Comparison of ENCODE assay signal across 21 mouse cellular contexts in genomic region chr11:68963405-68963804, GRCm38 (mm10). TPM values are rescaled to one million over a fixed set of nuclear protein-coding genes. Genes with fewer than 3 reads are reported as not detected.
A peak's percentile ranks its signal among the peaks of the same experiment; 100 is the strongest.
DNase-seq lines count a peak whose midpoint lies in the region; ATAC-seq and TF ChIP-seq lines count a peak whose summit lies in the region.
"Had no signal": no experiment of that assay in that cellular context is flagged by ENCODE, and none has a peak within 500 bp of the region (broad histone marks: within the 10 kb centered on the region; RNA-seq: fewer than 3 reads in every experiment).

No protein-coding gene starts in this region.

- no peak for DNase-seq in liver, adult 2 months (ENCODE audit: extremely low read depth, low read depth, low spot score)
- DNase-seq: adrenal gland, adult 2 months; adrenal gland, adult 8-10 months; adrenal gland, postnatal 10 days; adrenal gland, postnatal 14 days; adrenal gland, postnatal 25 days; adrenal gland, postnatal 36 days; B cell, adult 2 months; cerebellum, adult 11 months; cerebellum, adult 11-12 months; cerebellum, adult 18-20 months; cerebellum, adult 2 months had no signal

- no peaks in the 10 kb centered on the region for H3K27me3 ChIP-seq in liver, adult 2 months (ENCODE audit: control insufficient read depth, insufficient read depth, low read length)
- H3K27me3 ChIP-seq in liver, embryonic 12.5 days (replicated peaks) = peaks cover 8% of the 10 kb centered on the region

- TF ChIP-seq POLR2A in liver, adult 2 months (IDR thresholded peaks at IDR 0.05; ENCODE audit: extremely low read depth, insufficient read depth, low read length) = no peak

- ATAC-seq in liver, embryonic 12.5 days = no peak
- ATAC-seq: activated CD4-positive, CD25-positive, alpha-beta regulatory T cell, adult 4 months; CD4-positive, CD25-positive, alpha-beta regulatory T cell, adult 4 months; Patski had no signal

- no peaks in the 10 kb centered on the region for H3K9me3 ChIP-seq in liver, embryonic 12.5 days (replicated peaks)
- H3K9me3 ChIP-seq: G1E had no signal

- H3K79me2 ChIP-seq in liver, adult 2 months (ENCODE audit: control insufficient read depth, insufficient read depth, low read length) = no peaks in the 10 kb centered on the region

- peaks cover 2% of the 10 kb centered on the region; the same call in 1 of the 2 replicates for H3K4me1 ChIP-seq in liver, adult 2 months (ENCODE audit: control insufficient read depth, insufficient read depth, low read length)
- peaks cover 26% of the 10 kb centered on the region for H3K4me1 ChIP-seq in liver, embryonic 12.5 days

- no peak for TF ChIP-seq CTCF in liver, adult 2 months (IDR thresholded peaks at IDR 0.05; ENCODE audit: low read depth, low read length)

- no peak overlapping the region for H3K9ac ChIP-seq in liver, adult 2 months (ENCODE audit: low read depth, low read length)
- no peak overlapping the region for H3K9ac ChIP-seq in liver, embryonic 12.5 days

- H3K27ac ChIP-seq in liver, adult 2 months (replicated peaks; ENCODE audit: insufficient read depth, low read depth, low read length) = peak overlapping the region; percentile 7; the same call in 1 of the 2 replicates
- no peak overlapping the region for H3K27ac ChIP-seq in liver, embryonic 12.5 days

- H3K36me3 ChIP-seq in liver, adult 2 months (ENCODE audit: control insufficient read depth, insufficient read depth, low read length) = no peaks in the 10 kb centered on the region
- H3K36me3 ChIP-seq in liver, embryonic 12.5 days = no peaks in the 10 kb centered on the region
- H3K36me3 ChIP-seq: G1E had no signal

- no peak overlapping the region for H3K4me3 ChIP-seq in liver, adult 2 months (ENCODE audit: insufficient read depth, low read depth, low read length)
- H3K4me3 ChIP-seq in liver, embryonic 12.5 days = no peak overlapping the region

- WGBS in liver, adult 2 months = 84% methylated on average over 2 of the region's 2 CpGs
- 43% methylated on average over 2 of the region's 2 CpGs for WGBS in liver, embryonic 12.5 days (ENCODE audit: insufficient replicate concordance)

- H3K4me2 ChIP-seq in liver, embryonic 12.5 days = no peak overlapping the region

RNA-seq across cellular contexts. Expression of gene Slc25a35, which starts 4.5 kb away (rescaled TPM):
- total RNA-seq in liver, adult 2 months (2014; rRNA removed) = 0.28 and 0.81 TPM in 2 replicates
- polyA plus RNA-seq in liver, adult 2 months (2012; rRNA removed) = 2.4 and 2.5 TPM in 2 replicates
- 0.87 and 0.90 TPM in 2 replicates for polyA plus RNA-seq in liver, embryonic 12.5 days (2016; fragmentation: Nextera tagmentation; extraction: Ambion mirVana)

RNA-seq across cellular contexts. Expression of gene Arhgef15, which starts 6.1 kb away (rescaled TPM):
- 2.4 and 3.2 TPM in 2 replicates for total RNA-seq in liver, adult 2 months (2014; rRNA removed)
- polyA plus RNA-seq in liver, adult 2 months (2012; rRNA removed) = 11.7 and 14.8 TPM in 2 replicates
- 2.9 and 3.0 TPM in 2 replicates for polyA plus RNA-seq in liver, embryonic 12.5 days (2016; fragmentation: Nextera tagmentation; extraction: Ambion mirVana)
- polyA plus RNA-seq: G1E had no signal

RNA-seq across cellular contexts. Expression of gene Rangrf, which starts 11.6 kb away (rescaled TPM):
- total RNA-seq in liver, adult 2 months (2014; rRNA removed) = 3.1 and 6.8 TPM in 2 replicates
- polyA plus RNA-seq in liver, adult 2 months (2012; rRNA removed) = 5.5 and 6.1 TPM in 2 replicates
- 54.7 and 61.0 TPM in 2 replicates for polyA plus RNA-seq in liver, embryonic 12.5 days (2016; fragmentation: Nextera tagmentation; extraction: Ambion mirVana)

RNA-seq across cellular contexts. Expression of gene Odf4, which starts 36.5 kb away (rescaled TPM):
- total RNA-seq in liver, adult 2 months (2014; rRNA removed) = not detected in 2 replicates
- not detected in 2 replicates for polyA plus RNA-seq in liver, adult 2 months (2012; rRNA removed)
- polyA plus RNA-seq in liver, embryonic 12.5 days (2016; fragmentation: Nextera tagmentation; extraction: Ambion mirVana) = not detected in 2 replicates
- total RNA-seq: adrenal gland, adult 2 months; CH12.LX; ES-E14; G1E; MEL had no signal
- polyA plus RNA-seq: activated CD4-positive, CD25-positive, alpha-beta regulatory T cell, adult 4 months; adrenal gland, adult 2 months; C2C12; CD4-positive, CD25-positive, alpha-beta regulatory T cell, adult 4 months; G1E; Patski had no signal

RNA-seq across cellular contexts. Expression of gene Pfas, which starts 44.9 kb away (rescaled TPM):
- total RNA-seq in liver, adult 2 months (2014; rRNA removed) = 7.0 and 9.4 TPM in 2 replicates
- polyA plus RNA-seq in liver, adult 2 months (2012; rRNA removed) = 4.9 and 5.0 TPM in 2 replicates
- 42.2 and 44.4 TPM in 2 replicates for polyA plus RNA-seq in liver, embryonic 12.5 days (2016; fragmentation: Nextera tagmentation; extraction: Ambion mirVana)
